Mouse (Mus musculus) stomach, postnatal 0 days (tissue): ENCODE results near the gene Mycbp2. TPM values are rescaled to one million over a fixed set of nuclear protein-coding genes. Genes with fewer than 3 reads are reported as not detected.
A peak's percentile ranks its signal among the peaks of the same experiment; 100 is the strongest.

Experiments
- ATAC-seq: fragments of 200-750 bp; cut with Nextera tagmentation; 2 replicates; pipeline ENCODE4 v1.8.0; 2017; ENCODE audit not compliant: low FRiP score, low TSS enrichment
- DNase-seq: peaks from one replicate; pipeline ENCODE4 v3.0.0-alpha.2; 2016; ENCODE audit warnings: low spot score
- H3K27ac ChIP-seq: fragments of 300-500 bp; sonication (generic); replicated peaks from 2 replicates; pipeline ENCODE4 v1.5.1; 2014; ENCODE audit warnings: mild to moderate bottlenecking, control low read depth
- H3K27me3 ChIP-seq: fragments of 300-500 bp; sonication (generic); 2 replicates; pipeline ENCODE4 v1.6.1; 2014; ENCODE audit warnings: low read length; ENCODE audit not compliant: control insufficient read depth, insufficient read depth
- H3K36me3 ChIP-seq: fragments of 300-500 bp; sonication (generic); 2 replicates; pipeline ENCODE4 v1.6.1; 2014; ENCODE audit warnings: low read length, mixed read lengths; ENCODE audit not compliant: control insufficient read depth, insufficient read depth
- H3K4me1 ChIP-seq: fragments of 300-500 bp; sonication (generic); replicated peaks from 2 replicates; pipeline ENCODE4 v1.6.1; 2014; ENCODE audit warnings: antibody characterized with exemption; ENCODE audit not compliant: control insufficient read depth, insufficient read depth
- H3K4me2 ChIP-seq: fragments of 300-500 bp; sonication (generic); replicated peaks from 2 replicates; pipeline ENCODE4 v1.6.1; 2014; ENCODE audit warnings: low read depth, mild to moderate bottlenecking, control low read depth, moderate library complexity
- H3K4me3 ChIP-seq: fragments of 300-500 bp; sonication (generic); 2 replicates; pipeline ENCODE4 v1.5.1; 2014; ENCODE audit warnings: low read depth, low read length, control low read depth
- H3K9ac ChIP-seq: fragments of 300-500 bp; sonication (generic); 2 replicates; pipeline ENCODE4 v1.6.1; 2014; ENCODE audit warnings: mild to moderate bottlenecking, low read length, control low read depth, mixed read lengths
- H3K9me3 ChIP-seq: fragments of 300-500 bp; sonication (generic); 2 replicates; pipeline ENCODE4 v1.6.1; 2016; ENCODE audit warnings: low read length; ENCODE audit not compliant: control insufficient read depth
- CTCF ChIP-seq: IDR thresholded peaks from 2 replicates; pipeline ENCODE4 v1.5.1; 2016; ENCODE audit warnings: antibody characterized with exemption, low read depth, mild to moderate bottlenecking, moderate library complexity
- EP300 ChIP-seq: optimal IDR thresholded peaks from 2 replicates; pipeline ENCODE3; 2016; ENCODE audit warnings: antibody characterized with exemption
- WGBS: fragments of 180-500 bp; shearing (Covaris S2); extraction: QIAGEN DNeasy Blood & Tissue Kit; methylation state at CpG from one replicate; pipeline ENCODE4 v1.1.7; 2014; 5-methylcytosine and 5-hydroxymethylcytosine counted together
- polyA plus RNA-seq: library from polyadenylated mRNA; unstranded; fragments of >200 nt; fragmentation: Nextera tagmentation; extraction: Ambion mirVana; gene quantifications from 2 replicates; pipeline ENCODE4 v1.2.1, GENCODE M21; 2015

Gene Mycbp2
- polyA plus RNA-seq, 1 experiment from 2014 or later = 21.3 TPM

DNA sequence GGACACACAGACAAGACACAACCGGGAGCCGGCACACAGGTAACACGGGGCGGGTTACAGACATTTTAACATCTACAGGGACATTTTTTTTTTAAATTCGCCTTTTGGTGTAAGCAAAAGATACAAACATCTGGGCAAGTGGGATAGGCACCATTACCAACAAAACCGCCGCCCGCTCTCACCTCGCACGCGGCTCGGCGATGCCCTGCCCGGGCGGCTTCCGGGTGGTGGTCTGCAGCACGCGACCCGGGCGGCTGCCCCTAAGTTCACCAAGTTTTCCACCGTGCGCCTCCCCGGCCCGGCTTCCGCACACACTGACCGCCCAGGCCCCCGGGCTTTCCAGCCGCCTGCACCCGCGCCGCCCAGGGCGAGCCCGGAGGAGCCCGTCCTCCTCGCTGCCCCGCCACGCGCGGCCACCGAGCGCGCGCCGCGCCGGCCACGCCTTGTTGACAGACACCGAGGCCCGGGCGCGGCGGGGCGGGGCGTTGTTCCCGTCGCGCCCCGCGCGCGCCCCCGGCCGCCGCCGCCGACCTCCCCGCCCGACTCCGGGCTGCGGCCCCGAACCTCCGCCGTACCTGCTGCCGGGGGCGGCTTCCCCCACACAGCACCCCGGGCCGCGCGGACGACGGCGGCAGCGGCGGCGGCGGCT, 247.9 kb downstream of the Mycbp2 start:
- Histone ChIP-seq H3K9me3 (no peaks in the 10 kb centered on the region), H3K9ac (peak overlapping the region; percentile 100), H3K4me2 (peak overlapping the region; percentile 67), H3K36me3 (peaks cover 3% of the 10 kb centered on the region; the same call in 1 of the 2 replicates), H3K27ac (peak overlapping the region; percentile 100), H3K4me3 (peak overlapping the region; percentile 95), H3K4me1 (no peaks in the 10 kb centered on the region; the same call in 1 of the 2 replicates), H3K27me3 (no peaks in the 10 kb centered on the region)
- DNase-seq = peak; percentile 91
- under 1% methylated on average over 41 of the region's 86 CpGs for WGBS
- TF ChIP-seq EP300 = no peak
- no peak for TF ChIP-seq CTCF
- peak; percentile 85 for ATAC-seq

DNA sequence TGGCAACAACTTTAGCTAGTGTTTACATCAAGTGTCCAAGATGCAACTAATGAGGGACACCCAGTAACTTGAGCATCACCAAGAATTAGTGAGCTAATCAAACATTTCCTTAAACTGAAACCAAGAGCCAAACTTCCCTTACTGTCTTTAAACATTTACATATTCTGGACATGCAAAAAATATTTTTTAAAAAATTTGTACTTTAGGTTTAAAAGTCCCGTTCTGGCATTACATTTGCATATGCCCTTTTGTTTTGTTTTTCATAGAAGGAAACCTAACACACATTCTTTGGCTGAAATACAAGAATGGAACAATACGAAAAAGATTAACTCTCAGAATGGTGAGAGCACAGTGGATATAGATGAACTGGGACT, 248.4 kb downstream of the Mycbp2 start:
- H3K4me1 ChIP-seq = no peaks in the 10 kb centered on the region; the same call in 1 of the 2 replicates
- peak overlapping the region; percentile 100 for H3K27ac ChIP-seq
- no peaks in the 10 kb centered on the region for H3K27me3 ChIP-seq
- no peak for ATAC-seq
- H3K4me3 ChIP-seq = peak overlapping the region; percentile 95
- peak overlapping the region; percentile 100 for H3K9ac ChIP-seq
- DNase-seq = no peak
- H3K36me3 ChIP-seq = peaks cover 3% of the 10 kb centered on the region; the same call in 1 of the 2 replicates
- TF ChIP-seq CTCF (no peak), EP300 (no peak)
- H3K9me3 ChIP-seq = no peaks in the 10 kb centered on the region
- 0% methylated on average over 2 of the region's 2 CpGs for WGBS
- H3K4me2 ChIP-seq = peak overlapping the region; percentile 67

DNA sequence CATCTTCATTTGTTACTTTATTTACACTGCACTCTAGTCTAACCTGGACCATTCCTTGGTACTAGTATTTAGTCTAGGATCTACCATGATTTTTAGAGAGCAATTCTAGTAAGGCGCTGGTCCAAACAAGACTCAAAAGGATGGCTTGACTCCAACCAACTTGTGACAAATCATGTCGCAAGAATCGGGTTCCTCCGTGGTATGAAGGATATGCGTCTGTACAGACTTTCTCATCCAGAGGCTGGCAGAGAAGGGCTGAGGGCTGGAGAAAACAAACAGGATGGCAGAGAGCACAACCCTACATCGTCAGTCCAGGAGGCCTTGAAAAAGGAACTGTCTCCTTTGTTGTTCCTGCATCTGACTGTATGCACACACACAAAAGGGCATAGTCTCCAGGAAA, 250.0 kb downstream of the Mycbp2 start:
- peaks cover 3% of the 10 kb centered on the region; the same call in 1 of the 2 replicates for H3K36me3 ChIP-seq
- WGBS = 48% methylated on average over 6 of the region's 6 CpGs
- DNase-seq = no peak
- H3K27ac ChIP-seq = no peak overlapping the region
- no peak overlapping the region for H3K9ac ChIP-seq
- TF ChIP-seq EP300 = no peak
- no peak for TF ChIP-seq CTCF
- H3K27me3 ChIP-seq = no peaks in the 10 kb centered on the region
- no peaks in the 10 kb centered on the region; the same call in 1 of the 2 replicates for H3K4me1 ChIP-seq
- ATAC-seq = no peak
- H3K4me3 ChIP-seq = no peak overlapping the region
- H3K9me3 ChIP-seq = no peaks in the 10 kb centered on the region
- no peak overlapping the region for H3K4me2 ChIP-seq

DNA sequence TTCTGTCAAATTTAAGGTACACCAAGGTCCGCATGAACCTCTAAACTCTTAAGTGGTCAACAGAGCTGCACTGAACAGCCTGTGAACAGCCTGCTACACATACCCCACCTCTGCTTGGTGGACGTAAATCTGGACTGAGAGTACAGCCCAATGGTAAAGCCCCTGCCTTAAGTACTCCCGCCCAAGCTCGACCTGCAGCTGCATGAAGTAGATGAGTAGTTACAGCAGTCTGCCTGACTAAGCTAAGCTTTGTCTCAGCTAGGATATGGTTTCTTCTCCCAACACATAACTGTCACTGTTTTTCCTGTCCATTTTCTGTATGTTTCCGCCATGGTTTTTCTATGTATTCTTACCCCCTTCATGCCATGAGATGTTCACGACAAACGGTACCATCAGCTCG, 250.8 kb downstream of the Mycbp2 start:
- TF ChIP-seq EP300 (no peak), CTCF (no peak)
- ATAC-seq (no peak), DNase-seq (no peak)
- H3K36me3 ChIP-seq = peaks cover 4% of the 10 kb centered on the region
- H3K9ac ChIP-seq = no peak overlapping the region
- no peaks in the 10 kb centered on the region for H3K9me3 ChIP-seq
- WGBS = 93% methylated on average over 8 of the region's 8 CpGs
- no peaks in the 10 kb centered on the region; the same call in 1 of the 2 replicates for H3K4me1 ChIP-seq
- no peaks in the 10 kb centered on the region for H3K27me3 ChIP-seq
- H3K27ac ChIP-seq = no peak overlapping the region
- no peak overlapping the region for H3K4me2 ChIP-seq
- H3K4me3 ChIP-seq = no peak overlapping the region

DNA sequence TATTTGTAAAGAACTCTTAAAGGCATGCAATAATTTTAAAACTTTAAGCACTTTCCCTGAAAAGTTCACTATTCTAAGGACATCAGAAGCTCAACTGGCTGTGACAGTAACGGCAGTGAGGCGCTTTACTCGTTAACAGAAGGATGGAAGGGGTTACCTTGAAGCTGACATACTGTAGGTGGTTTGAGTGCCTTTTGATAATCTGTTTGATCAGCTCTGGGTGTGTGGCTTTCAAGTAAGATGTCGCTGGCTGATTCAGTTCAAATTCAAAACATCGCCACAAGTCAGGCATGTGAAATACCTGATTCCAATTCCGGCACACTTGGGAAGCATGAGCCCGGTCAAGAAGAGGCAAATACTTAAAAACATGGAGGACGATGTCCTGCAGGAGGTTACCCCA, 251.6 kb downstream of the Mycbp2 start:
- H3K9ac ChIP-seq = no peak overlapping the region
- H3K27me3 ChIP-seq = no peaks in the 10 kb centered on the region
- no peaks in the 10 kb centered on the region for H3K9me3 ChIP-seq
- H3K4me3 ChIP-seq = no peak overlapping the region
- DNase-seq = no peak
- no peak for TF ChIP-seq CTCF
- no peak for TF ChIP-seq EP300
- no peak overlapping the region for H3K4me2 ChIP-seq
- H3K27ac ChIP-seq = no peak overlapping the region
- H3K4me1 ChIP-seq = no peaks in the 10 kb centered on the region; the same call in 1 of the 2 replicates
- WGBS = 88% methylated on average over 8 of the region's 8 CpGs
- ATAC-seq = no peak
- H3K36me3 ChIP-seq = peaks cover 5% of the 10 kb centered on the region

DNA sequence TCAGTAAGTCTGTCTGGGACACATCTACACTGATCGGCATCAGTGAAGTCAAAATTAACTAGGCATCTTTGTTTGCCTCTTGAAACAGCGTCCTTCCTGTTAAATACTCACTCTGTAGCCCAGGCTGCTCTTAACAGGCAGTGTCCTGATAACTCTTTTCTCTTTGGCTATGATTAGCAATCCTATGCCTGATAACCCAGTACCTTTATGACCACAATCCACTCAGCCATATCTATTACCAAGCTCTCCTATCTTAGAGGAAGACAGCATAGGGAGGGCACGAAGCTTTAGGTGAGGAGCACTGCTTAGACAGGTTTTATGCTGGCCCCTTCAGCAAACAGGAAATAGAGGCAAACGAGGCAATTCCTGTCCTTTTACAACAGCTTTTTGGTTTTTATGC, 252.9 kb downstream of the Mycbp2 start:
- Histone ChIP-seq H3K4me3 (no peak overlapping the region), H3K27ac (no peak overlapping the region), H3K9me3 (no peaks in the 10 kb centered on the region), H3K9ac (no peak overlapping the region), H3K4me2 (no peak overlapping the region), H3K27me3 (no peaks in the 10 kb centered on the region), H3K4me1 (no peaks in the 10 kb centered on the region; the same call in 1 of the 2 replicates), H3K36me3 (peaks cover 5% of the 10 kb centered on the region)
- 0 out of 2 replicates have a peak, but pooled peaks have one; percentile 16 for ATAC-seq
- 41% methylated on average over 4 of the region's 4 CpGs for WGBS
- no peak for TF ChIP-seq CTCF
- TF ChIP-seq EP300 = no peak
- no peak for DNase-seq
